Mouse (Mus musculus) heart, embryonic 13.5 days (tissue): ENCODE data around the gene Cd93. TPM values are rescaled to one million over a fixed set of nuclear protein-coding genes. Genes with fewer than 3 reads are reported as not detected.

Source experiments
- ATAC-seq: fragments of 200-750 bp; cut with Nextera tagmentation; 2 replicates; pipeline ENCODE4 v1.8.0; 2017; ENCODE audit warnings: moderate TSS enrichment; ENCODE audit not compliant: insufficient number of reproducible peaks, low FRiP score, low TSS enrichment; ENCODE audit errors: extremely low read depth
- H3K27ac ChIP-seq: fragments of 300-500 bp; sonication (generic); replicated peaks from 2 replicates; pipeline ENCODE4 v1.5.1; 2015; ENCODE audit warnings: moderate library complexity, mild to moderate bottlenecking, inconsistent platforms
- H3K27me3 ChIP-seq: fragments of 300-500 bp; sonication (generic); replicated peaks from 2 replicates; pipeline ENCODE4 v1.6.1; 2015; ENCODE audit warnings: mild to moderate bottlenecking, inconsistent platforms
- H3K36me3 ChIP-seq: fragments of 300-500 bp; sonication (generic); 2 replicates; pipeline ENCODE4 v1.6.1; 2015; ENCODE audit warnings: mild to moderate bottlenecking, inconsistent platforms
- H3K4me1 ChIP-seq: fragments of 300-500 bp; sonication (generic); 2 replicates; pipeline ENCODE4 v1.6.1; 2015; ENCODE audit warnings: inconsistent platforms
- H3K4me2 ChIP-seq: fragments of 300-500 bp; sonication (generic); 2 replicates; pipeline ENCODE4 v1.6.1; 2015; ENCODE audit warnings: inconsistent platforms, mild to moderate bottlenecking, moderate library complexity
- H3K4me3 ChIP-seq: fragments of 300-500 bp; sonication (generic); 2 replicates; pipeline ENCODE4 v1.5.1; 2015; ENCODE audit warnings: moderate library complexity, mild to moderate bottlenecking, inconsistent platforms
- H3K9ac ChIP-seq: fragments of 300-500 bp; sonication (generic); 2 replicates; pipeline ENCODE4 v1.6.1; 2015; ENCODE audit warnings: inconsistent platforms, mild to moderate bottlenecking, moderate library complexity
- H3K9me3 ChIP-seq: fragments of 300-500 bp; sonication (generic); 2 replicates; pipeline ENCODE4 v1.6.1; 2016; ENCODE audit warnings: inconsistent platforms
- WGBS: fragments of 180-500 bp; shearing (Covaris S2); methylation state at CpG from one replicate; pipeline ENCODE4 v1.1.7; 2015; ENCODE audit warnings: mixed read lengths; 5-methylcytosine and 5-hydroxymethylcytosine counted together
- polyA plus RNA-seq: library from polyadenylated mRNA; unstranded; fragments of >200 nt; fragmentation: Nextera tagmentation; extraction: Ambion mirVana; gene quantifications from 2 replicates; pipeline ENCODE4 v1.2.1, GENCODE M21; 2015

The Cd93 gene
- polyA plus RNA-seq, 1 experiment from 2014 or later: 25.3 TPM

DNA sequence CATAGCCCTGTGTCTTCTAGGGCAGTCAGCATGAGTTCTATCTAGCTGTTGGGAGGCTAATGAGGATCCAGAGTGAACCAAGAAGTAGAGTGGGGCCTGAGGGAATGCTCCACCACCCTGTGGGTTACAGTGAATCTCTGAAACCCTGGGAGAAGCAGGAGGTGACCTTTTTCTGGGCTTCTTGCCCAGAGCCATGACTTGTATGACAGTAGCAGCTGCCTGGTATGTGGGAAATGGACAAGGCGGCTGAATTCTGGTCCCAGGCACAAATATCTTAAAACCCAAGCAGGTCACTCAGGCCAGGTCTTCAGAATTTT, 45.6 kb downstream of the Cd93 start:
- WGBS: 50% methylated on average over 1 of the region's 1 CpGs
- Histone ChIP-seq H3K9me3 (no peaks in the 10 kb centered on the region), H3K4me1 (peaks cover 34% of the 10 kb centered on the region), H3K9ac (no peak overlapping the region), H3K27me3 (peaks cover 63% of the 10 kb centered on the region), H3K4me3 (no peak overlapping the region), H3K27ac (0 out of 2 replicates have a peak overlapping the region, but pooled peaks have one; percentile 12), H3K4me2 (peak overlapping the region; percentile 26; the same call in 1 of the 2 replicates), H3K36me3 (no peaks in the 10 kb centered on the region)
- no peak for ATAC-seq

DNA sequence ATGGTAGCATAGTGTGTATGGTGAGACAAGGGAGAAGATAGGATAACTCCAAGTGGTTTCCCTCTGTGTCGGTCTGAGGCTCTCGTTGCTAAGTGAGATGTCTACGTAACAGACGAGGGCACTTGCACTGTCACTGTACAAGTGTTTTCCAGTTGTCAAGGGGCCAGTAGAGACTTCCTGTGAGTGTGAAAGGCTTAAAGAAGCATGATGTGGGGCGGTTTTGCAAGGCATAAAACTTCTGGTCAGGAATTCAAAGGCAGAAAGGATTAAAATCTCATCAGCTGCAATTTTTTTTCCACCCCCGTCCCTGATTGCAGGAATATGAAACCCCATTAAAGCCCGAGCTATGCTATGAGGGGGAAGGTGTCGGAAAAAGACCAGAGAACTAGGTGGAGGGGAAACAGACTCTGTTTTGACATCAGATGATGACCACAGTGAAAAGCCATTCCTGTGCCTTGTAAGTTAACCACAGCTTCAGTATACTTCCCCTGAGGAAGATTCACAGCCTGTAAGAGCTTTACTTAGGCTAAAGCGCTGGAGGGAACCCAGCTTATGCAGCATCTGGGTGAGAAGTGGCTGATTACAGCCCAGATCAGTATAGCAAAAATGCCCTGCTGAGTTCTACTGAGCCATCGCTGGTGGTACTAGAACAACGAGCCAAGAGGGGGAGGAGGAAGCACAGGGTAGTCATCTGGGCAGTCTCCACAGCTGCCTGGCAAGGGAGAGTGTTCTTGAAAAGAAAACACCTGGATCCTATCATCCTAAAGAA, 46.2 kb downstream of the Cd93 start:
- Histone ChIP-seq H3K36me3 (no peaks in the 10 kb centered on the region), H3K27me3 (peaks cover 68% of the 10 kb centered on the region), H3K4me2 (peak overlapping the region; percentile 26), H3K9me3 (no peaks in the 10 kb centered on the region), H3K9ac (no peak overlapping the region), H3K4me3 (no peak overlapping the region), H3K27ac (peak overlapping the region; percentile 12; the same call in 1 of the 2 replicates), H3K4me1 (peaks cover 34% of the 10 kb centered on the region)
- ATAC-seq: no peak
- WGBS: 30% methylated on average over 11 of the region's 11 CpGs

DNA sequence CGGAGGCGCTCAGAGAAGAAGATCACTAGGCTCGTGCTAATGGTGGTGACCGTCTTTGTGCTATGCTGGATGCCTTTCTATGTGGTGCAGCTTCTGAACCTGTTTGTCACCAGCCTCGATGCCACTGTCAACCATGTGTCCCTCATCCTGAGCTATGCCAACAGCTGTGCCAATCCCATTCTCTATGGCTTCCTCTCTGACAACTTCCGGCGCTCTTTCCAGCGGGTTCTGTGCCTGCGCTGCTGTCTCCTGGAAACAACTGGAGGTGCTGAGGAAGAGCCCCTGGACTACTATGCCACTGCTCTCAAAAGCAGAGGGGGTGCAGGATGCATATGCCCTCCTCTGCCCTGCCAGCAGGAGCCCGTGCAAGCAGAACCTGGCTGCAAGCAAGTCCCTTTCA, 47.2 kb downstream of the Cd93 start:
- ATAC-seq: no peak
- Histone ChIP-seq H3K27ac (no peak overlapping the region), H3K4me3 (no peak overlapping the region), H3K27me3 (peaks cover 72% of the 10 kb centered on the region), H3K4me1 (peaks cover 34% of the 10 kb centered on the region), H3K9me3 (no peaks in the 10 kb centered on the region), H3K36me3 (no peaks in the 10 kb centered on the region), H3K4me2 (peak overlapping the region; percentile 100), H3K9ac (no peak overlapping the region)
- WGBS: 63% methylated on average over 10 of the region's 10 CpGs

DNA sequence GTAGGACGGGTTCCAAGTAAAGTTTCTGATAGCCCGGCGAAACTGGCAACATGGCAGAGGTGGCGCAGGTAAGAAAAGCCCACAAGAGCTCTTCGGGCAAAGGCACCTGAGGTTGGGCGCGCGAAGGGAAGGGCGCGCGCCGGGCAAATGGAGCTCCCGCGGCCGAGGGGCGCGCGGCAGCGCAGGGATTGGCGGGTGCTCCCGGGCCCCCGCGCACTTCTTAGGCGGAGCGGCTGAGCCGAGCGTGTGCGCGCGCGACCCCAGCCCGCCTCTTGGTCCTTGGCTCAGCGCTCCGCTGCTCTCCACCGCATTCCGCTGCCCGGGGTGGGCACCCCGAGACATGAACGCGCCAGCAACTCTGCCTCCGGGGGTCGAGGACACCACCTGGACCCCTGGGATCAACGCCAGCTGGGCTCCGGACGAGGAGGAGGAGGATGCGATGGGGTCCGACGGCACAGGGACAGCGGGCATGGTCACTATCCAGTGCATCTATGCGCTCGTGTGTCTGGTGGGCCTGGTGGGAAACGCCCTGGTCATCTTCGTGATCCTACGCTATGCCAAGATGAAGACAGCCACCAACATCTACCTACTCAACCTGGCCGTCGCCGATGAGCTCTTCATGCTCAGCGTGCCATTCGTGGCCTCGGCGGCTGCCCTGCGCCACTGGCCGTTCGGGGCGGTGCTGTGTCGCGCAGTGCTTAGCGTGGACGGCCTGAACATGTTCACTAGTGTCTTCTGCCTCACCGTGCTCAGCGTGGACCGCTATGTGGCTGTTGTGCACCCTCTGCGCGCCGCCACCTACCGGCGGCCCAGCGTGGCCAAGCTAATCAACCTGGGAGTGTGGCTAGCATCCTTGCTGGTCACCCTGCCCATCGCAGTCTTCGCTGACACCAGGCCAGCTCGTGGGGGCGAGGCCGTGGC, 48.0 kb downstream of the Cd93 start, which contains the start of gene Sstr4:
Sstr4 (plus strand) TSS at position 214 of the 921 bp plus-strand sequence.
- ATAC-seq: no peak
- 4% methylated on average over 83 of the region's 83 CpGs for WGBS
- no peak within 1 kb of the TSS for H3K27ac ChIP-seq
- peak within 1 kb of the TSS; percentile 74 for H3K9ac ChIP-seq
- peak within 1 kb of the TSS; percentile 100 for H3K4me2 ChIP-seq
- H3K4me1 ChIP-seq: peaks cover 34% of the 10 kb centered on the region
- no peaks in the 10 kb centered on the region for H3K9me3 ChIP-seq
- peak within 1 kb of the TSS; percentile 64 for H3K4me3 ChIP-seq
- H3K36me3 ChIP-seq: no peaks in the 10 kb centered on the region
- H3K27me3 ChIP-seq: peaks cover 75% of the 10 kb centered on the region

DNA sequence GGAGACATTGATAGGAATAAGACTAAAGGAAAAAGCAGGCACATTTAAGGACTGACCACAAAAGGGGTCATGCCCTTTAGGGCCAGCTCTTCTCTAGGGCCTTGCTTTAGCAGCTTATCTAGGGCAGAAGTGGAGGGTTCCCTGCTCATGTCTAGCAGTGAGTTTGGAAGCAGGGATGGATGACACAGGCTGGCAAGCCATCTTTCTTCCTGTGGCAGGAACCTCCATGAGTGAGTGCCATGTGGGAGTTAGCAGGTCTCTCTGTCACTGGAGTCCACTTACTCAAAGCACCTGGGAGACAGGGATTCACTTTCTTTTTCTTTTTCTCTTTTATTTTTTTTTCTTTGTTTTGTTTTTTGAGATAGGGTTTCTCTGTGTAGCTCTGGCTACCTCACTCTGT, 49.5 kb downstream of the Cd93 start:
- no peaks in the 10 kb centered on the region for H3K9me3 ChIP-seq

DNA sequence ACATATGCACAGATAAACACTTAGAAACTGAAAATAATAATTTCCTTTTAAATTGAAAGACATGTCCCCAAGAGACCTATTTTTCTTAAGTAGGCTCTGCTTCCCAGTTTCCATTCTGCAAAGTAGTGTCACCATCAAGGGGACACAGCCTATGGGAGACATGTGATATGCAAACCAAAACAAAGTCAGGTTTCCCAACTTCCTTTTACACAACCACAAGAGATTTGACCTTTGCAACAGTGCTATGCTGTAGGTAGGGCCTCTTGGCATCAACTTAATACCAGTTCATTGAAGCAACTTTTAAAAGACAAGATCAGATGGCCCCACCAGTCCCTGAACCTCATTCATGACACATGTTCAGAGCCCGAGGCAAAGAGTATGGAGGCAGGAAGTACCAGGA, 50.2 kb downstream of the Cd93 start:
- no peak for ATAC-seq
- Histone ChIP-seq H3K36me3 (no peaks in the 10 kb centered on the region), H3K4me3 (no peak overlapping the region), H3K27me3 (peaks cover 63% of the 10 kb centered on the region), H3K27ac (no peak overlapping the region), H3K4me2 (no peak overlapping the region), H3K9me3 (no peaks in the 10 kb centered on the region), H3K4me1 (peaks cover 32% of the 10 kb centered on the region), H3K9ac (no peak overlapping the region)
- WGBS: 52% methylated on average over 1 of the region's 1 CpGs

More for the DNA sequence above, 49.5 kb downstream of the Cd93 start:
- H3K4me2 ChIP-seq: no peak overlapping the region
- H3K9ac ChIP-seq: no peak overlapping the region
- H3K27ac ChIP-seq: no peak overlapping the region
- ATAC-seq: no peak
- peaks cover 69% of the 10 kb centered on the region for H3K27me3 ChIP-seq
- peaks cover 34% of the 10 kb centered on the region for H3K4me1 ChIP-seq
- H3K36me3 ChIP-seq: no peaks in the 10 kb centered on the region
- no peak overlapping the region for H3K4me3 ChIP-seq

DNA sequence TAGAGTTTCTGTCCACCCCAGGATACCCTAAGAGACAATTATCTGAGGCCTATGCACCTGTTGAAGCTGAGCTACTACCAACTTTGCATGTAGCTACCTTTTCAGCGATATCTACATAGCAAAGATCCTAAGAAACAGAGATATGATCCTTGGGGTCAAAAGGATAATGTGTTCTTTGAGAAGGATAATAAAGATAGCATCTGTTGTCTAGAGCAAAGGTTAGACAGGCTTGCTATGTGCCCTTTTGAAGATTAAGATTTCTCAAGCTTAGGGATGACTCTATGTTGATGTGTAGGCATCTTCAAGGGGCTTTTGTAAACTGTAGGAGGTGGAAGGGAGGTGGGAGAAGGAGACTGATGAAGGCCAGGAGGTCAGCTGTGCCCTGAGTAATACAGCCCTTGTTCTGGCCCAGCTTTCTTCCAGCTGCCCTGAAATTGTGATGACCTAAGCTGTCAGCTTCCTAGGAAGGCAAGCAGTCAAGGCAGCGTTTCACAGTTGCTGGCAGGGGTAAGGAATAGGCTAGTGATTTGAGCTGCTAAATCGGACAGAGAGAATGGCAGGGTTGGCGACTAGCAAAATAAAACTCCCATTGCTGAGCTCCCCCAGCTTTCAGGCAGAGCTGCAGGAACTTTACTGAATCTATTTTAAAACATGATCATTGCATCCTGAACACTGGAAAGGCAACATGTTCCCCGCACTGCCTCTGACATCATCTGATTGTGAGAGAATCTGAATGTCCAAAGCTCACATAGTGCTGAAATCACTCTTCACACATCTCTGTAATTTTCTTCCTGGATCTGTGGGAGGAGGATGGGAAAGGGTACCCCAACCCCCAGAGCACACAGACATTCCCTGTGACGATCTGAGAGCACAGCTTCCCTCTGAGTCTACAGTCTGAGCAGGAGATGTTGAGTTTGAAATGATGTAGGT, 55.4 kb downstream of the Cd93 start:
- no peak for ATAC-seq
- WGBS: 55% methylated on average over 6 of the region's 6 CpGs
- Histone ChIP-seq H3K36me3 (no peaks in the 10 kb centered on the region), H3K9me3 (no peaks in the 10 kb centered on the region), H3K9ac (no peak overlapping the region), H3K27me3 (peaks cover 43% of the 10 kb centered on the region), H3K4me3 (no peak overlapping the region), H3K4me1 (no peaks in the 10 kb centered on the region), H3K27ac (no peak overlapping the region), H3K4me2 (no peak overlapping the region)

DNA sequence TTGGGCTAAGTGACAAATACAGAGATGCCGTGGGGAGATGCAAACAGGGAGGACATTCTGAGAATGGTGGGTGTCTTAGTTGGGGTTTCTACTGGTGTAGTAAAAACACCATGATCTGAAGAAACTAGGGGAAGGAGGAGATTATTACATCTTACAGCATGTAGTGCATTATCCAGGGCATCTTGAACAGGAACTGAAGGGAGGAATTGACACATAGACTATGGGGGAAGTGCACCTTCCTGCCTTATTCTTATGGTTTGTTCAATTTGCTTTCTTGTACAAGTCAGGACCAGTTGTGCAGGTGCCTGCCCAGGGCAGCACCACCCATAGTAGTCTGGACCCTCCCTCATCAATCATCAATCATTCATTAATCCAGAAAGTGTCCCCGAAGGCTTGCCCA, 56.4 kb downstream of the Cd93 start:
- 81% methylated on average over 2 of the region's 2 CpGs for WGBS
- ATAC-seq: no peak
- Histone ChIP-seq H3K4me2 (no peak overlapping the region), H3K36me3 (no peaks in the 10 kb centered on the region), H3K9me3 (no peaks in the 10 kb centered on the region), H3K27me3 (peaks cover 40% of the 10 kb centered on the region), H3K27ac (no peak overlapping the region), H3K4me3 (no peak overlapping the region), H3K4me1 (no peaks in the 10 kb centered on the region), H3K9ac (no peak overlapping the region)

Other genes with a start within 250 kb of the Cd93 start
- gene Sstr4, start 48.2 kb downstream of the Cd93 start, polyA plus RNA-seq: 0.94 and 1.3 TPM in 2 replicates
- gene Thbd, start 35.4 kb downstream of the Cd93 start, polyA plus RNA-seq: 13.3 and 16.6 TPM in 2 replicates
- 50.4 and 55.5 TPM in 2 replicates for gene Nxt1, start 229.0 kb upstream of the Cd93 start, polyA plus RNA-seq
- 13.1 and 13.2 TPM in 2 replicates for gene Gzf1, start 237.5 kb upstream of the Cd93 start, polyA plus RNA-seq